Mouse (Mus musculus) kidney, postnatal 36 days (tissue): ENCODE measurements at regions not wholly inside any gene's neighbourhood (a gene's known extent, or its start where the extent isn't known, plus 50 kb on each side); places are given as distances from the start of the nearest gene placed in this dataset.

ENCODE experiments used
- DNase-seq, 2 experiments: peaks; one replicate each; pipeline ENCODE4 v3.0.0; 2021 to 2022; ENCODE audit warnings: mixed read lengths in 2 of 2

DNA sequence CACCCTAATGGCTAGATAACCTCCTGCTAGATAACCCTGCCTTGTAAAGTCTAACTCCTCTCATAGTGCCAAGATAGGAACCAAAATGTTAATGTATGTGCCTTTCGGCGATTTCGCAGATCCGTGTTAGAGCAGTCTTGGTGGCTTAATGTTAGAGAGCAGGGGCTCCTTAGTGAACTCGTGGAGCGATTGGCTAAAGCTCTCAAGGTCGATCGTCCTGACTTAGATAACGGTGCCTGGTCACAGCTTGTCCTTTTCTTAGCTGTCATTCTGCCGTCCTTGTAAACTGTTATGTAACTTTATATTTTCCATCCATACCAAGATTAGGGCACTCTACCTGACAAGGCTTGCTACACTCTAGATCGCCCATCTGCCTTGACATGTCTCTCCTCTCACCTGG is 119.5 kb upstream of the Prox1 start:
- no peak for DNase-seq

DNA sequence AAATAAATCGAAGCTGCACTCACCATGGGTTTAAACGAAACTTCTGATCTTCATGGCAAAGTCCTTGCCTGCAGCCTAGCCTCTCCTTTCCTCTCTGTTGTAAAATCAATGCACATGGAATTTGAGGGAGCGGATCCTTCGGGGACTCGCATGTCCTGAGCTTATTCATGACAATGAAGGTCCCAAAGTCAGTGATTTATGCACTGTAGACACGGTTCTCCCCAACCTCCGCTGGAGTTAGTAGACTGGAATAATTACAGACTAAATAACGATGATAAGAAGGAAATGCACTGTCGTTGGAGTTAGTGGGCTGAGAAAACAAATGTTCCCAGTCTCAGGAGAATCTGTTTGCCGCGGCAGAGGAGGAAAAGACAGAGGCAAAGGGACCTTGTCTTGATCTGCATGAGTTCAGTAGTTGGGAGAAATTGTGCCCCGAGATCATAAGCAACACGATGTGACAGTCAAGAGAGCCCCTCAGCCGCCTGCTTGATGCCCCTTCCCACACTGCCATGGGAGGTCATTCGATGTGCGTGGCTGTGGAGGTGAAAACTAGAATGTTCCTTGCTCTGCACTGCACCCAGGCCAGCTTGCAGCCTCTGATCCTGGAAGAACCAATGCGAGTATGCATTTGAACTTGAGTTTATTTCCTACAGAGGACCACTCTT is 116.1 kb upstream of the Prox1 start:
- no peak for DNase-seq

DNA sequence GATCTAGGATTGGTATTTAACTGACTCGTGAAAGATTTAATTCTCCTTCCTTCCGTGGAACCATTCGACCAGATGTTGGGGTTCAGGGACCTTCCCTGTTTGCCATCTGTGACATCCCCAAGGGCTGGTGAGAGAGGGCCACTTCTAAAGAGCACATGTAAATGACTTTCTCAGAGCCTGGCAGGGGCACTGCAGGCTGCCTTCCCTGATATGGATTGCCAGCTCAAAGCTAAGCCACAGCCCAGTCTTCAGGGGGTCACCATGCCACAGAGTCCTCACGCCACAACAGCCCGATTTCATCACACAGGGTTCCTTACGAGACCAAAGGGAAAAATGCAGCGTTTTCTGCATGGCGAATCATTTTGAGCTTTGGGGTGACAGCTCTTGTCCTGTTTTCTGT is 115.1 kb upstream of the Prox1 start:
- no peak for DNase-seq

DNA sequence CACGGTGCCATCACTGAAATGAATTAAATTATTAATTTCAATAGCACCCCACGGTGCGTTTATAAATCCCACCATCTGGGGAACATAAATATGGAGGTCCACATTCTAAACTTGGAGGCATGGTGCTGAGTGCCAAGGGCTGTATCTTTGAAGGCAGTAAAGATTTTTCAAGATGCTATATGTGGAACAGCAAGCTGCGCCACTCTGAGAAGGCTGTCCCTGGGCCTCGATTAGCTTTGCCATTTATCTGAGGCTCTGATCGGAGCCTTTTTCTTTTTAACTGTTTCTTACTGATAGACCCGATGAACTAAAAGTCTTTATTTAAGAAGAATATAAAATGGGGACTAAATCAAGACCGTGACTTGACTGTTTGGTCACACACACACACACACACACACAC is 114.5 kb upstream of the Prox1 start:
- DNase-seq = no peak

DNA sequence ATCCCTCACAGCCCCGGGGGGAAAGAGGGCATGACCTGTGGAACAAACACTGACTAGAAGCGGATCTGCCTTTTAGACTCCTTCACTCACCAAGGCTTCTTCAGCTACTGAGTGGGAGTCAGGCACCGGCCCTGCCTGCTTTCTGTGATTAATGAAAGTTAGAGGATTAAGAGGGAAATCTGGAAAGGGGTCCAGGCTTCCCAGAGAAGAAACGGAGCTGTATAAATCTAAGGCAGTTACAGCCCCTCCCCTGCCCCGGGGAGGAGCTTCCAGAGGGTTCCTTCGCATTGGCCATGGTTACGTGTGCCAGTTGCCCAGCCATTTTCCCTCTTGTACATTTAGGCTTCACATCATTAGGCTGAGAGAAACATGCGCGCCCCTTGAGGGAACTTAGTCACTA is 113.6 kb upstream of the Prox1 start:
- no peak for DNase-seq

DNA sequence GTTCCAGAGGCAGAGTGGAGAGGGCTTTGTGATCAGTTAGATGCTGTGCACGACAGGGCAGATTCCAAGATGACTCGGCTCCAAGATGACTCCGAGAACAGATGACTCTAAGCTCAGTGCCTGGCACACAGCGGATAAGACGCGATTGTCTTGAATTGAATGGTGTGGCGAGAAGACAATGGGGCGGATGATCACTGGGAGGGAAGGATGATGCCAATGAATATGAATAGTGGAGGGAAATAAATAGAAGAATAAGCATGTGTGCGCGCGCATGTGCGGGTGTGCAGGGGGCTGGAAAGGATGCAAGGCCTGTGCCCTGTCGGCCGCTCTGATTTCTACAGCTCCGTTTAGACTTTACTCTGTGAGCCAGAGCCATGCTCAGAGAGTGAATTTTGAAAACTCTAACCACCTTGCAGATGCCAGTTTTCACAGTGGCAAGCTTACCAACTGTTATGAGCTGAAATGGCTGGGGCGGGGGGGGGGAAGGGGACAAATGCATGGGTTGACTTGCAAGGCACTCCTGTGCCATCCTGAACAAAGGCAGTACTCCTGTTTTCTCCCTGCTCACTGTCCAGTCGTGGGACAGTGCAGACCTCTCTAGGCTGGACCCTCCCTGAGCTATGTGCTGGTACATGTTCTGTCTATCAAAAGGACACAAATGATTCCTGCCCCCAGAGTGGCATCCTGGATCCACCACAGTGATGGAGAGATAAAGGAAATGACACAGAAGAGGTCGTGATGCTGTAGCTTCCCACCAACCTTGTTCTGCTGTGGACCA is 109.8 kb upstream of the Prox1 start:
- no peak for DNase-seq

DNA sequence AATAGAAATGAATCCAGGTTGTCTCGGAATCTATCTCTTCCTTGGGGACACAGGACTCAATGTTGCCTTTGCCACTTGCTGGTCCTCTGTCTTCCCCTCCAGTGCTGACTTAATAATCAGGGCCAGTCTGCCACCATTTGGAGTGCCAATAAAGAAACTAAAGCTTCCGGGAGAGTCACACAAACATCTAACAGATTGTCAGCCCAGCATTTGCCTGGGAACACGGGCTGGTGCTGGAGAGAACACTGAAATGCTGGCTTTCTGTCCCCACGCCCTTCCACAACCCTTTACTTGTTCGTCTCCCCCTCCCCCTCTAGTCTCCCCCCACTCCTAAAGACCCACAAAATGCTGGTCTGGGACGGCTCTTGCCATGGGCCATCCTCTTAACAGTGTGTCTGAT is 104.4 kb upstream of the Prox1 start:
- DNase-seq = no peak

DNA sequence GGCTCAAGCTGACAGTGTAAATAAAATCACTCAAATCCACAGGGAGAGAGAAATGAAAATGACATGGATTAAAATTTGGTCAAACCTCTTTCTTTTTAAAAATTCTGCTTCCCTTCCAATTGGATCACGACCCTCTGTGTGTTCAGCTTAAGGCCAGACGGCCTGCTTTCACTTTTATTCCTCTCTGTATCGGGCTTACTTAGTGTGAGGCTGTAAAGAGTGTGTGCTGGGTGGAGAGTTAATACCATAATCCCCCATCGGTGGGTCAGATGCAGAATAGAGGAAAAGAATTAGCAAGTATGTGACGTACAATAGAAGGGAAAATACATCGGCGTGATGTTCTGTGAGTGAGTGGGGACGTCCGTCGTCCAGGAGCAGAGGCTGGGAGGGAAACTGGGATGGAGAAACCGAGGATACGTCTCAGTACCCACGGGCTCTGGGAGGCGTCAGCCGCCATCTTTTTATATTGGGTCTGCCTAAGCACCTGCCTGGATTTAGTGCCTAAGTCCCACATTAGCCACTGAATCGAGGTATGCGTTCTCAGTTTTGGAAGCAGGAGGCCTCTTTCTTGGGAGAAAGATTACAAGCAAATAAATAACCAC is 100.4 kb upstream of the Prox1 start:
- DNase-seq = no peak

DNA sequence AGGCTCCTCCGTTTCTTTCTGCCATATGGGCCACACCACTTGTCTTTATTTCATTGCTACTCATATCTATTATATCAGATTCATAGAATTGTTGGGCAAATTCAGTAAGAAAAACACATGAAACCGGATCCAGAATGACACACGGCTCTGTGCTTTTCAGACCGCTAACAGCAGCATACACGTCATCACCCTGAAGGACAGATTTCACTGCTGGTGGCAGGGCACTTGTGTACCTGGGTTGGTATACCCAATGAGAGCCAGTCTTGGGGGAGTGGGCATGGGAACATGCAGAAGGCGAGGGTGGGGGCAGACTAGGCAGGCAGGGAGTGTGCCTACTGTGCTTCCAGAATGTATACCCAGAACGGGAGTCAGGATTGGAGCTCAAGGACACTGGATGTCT is 98.7 kb upstream of the Prox1 start:
- DNase-seq = no peak

DNA sequence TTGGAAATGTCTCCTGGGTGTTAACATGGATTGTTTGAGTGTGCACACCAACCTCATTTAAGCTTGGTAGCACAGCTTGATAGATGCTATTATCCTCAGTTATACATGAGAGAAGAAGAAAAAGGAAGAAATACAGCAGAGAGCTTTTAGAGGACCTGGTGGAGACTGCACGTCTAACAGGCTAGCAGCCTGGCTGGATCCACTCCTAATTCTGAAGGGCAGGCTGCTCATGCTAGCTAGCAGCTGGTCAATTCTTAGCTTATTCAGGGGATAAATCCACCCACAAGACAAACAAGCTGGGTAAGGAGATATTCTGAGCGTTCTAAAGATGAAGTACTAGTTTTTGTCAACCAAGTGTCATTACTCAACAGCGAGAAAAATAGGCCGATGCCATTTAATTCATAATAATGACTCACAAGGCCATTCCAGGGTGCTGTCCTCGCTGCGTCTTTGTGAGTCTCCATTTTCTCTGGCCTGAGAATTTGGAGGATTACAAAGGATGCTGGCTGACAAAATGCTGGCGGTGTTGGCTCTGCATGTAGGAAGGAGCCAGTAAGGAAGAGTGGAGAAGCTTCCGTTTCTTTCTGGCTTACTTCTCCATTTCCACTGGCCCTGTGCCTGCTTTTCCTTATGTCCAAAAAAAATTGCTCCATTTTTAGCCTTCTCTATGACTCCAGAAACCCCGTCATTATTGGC is 94.7 kb upstream of the Prox1 start:
- no peak for DNase-seq

DNA sequence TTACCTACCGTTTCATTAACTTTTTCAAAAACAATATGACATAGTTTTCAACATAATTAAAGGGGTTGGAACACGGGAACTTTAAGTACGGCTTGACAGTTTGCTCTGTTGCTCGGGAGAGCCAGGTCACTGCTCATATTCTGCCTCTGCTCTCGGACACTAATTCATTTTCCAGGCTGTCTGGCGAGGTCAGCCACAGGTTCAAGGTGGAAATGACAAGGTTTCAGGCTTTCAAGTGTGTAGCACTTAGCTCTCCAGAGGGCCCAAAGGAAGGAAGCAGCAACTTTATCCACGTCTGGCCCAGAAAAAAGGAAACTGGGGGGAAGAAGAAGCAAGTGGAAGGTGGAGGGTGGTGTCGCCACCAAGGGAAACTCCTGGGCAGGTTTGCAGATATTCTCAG is 94.0 kb upstream of the Prox1 start:
- peak in 1 of 2 experiments; percentile 4 for DNase-seq

DNA sequence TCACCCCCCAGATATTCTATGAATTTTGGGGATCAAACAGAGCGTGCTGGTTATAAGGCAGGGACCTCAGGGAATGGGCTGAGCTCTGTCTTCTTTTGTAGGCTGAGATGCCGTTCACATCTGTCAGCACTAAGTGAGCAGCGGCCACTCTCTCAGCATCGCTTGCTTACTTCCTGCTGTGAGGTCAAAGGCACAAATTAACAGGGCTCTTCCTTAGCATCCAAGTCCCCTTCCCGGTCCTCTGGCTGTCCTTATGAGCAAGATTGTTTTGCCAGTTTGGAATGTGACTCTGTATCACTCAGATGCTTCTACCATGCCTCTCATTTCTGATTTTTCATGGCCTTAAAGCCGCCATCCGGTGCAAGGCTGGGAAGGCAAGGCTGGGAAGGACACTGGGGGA is 93.1 kb upstream of the Prox1 start:
- DNase-seq = no peak

DNA sequence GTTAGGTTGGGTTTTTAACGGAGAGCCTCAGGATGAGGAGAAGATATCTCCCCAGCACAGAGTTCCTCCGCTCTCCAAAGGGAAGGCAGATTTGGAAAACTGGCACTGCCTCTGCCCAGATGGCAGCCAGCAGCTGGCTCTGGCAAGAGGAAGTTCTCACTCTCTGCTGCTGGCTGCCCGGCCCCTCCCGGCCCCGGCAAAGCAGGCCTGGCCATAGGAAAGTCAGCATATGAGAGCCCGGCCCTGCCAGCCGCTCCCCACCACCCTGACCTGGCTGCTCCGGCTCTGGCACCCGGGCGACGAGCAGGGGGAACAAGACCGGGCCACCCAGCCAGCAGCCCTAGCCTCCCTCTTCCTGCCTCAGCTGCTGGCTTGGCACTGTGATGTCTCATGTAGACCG is 89.1 kb upstream of the Prox1 start:
- no peak for DNase-seq

DNA sequence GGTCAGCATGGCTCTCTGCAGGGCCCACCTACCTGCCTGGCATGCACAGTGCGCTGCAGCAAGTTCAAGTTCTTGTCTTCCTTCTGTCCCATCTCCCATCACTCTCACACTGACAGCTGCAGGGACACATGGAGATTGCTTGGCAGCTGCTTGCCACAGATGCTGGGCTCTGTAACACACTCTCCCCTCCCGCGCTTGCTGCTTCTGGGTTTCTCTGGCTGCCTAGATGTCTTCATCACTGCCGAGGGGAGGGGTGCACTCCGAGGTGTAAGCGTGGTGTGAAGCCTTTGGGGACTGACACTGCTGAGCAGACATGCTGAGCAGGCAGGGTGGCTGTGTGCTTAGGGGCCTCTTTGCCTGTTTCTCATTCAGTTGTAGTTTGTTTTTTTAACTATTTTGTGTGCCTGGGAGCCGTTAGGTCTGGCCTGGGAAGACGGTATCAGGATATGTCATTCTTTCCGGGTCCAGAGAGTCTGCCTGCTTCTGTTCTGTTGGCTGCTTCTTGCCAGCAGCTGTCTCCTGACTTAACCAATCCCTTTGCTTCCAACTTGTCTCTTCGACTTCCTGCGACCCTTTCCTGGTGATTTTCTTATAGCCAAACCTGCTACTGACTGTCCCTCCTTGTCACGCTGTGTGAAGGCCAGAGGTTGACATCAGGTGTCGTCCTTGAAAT is 80.2 kb upstream of the Prox1 start:
- no peak for DNase-seq

DNA sequence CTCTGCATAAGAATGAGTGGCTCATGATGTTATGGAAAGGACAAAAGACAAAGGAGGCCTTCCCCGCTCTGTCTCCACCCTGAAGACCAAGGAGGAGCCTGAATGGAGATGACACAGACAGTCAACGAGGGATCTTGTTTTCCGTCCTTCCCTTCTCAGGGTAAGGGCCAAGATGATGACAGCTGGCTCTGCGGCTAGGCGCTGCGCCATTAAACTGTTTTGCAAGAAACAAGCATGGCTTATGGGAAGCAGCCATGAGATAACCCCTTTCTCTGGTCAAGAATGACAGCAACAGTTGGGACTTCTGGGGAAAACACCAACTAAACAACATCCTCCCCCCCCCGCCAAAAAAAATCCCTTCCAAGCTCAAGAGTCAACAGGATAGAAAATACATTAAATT is 72.0 kb upstream of the Prox1 start:
- DNase-seq = no peak

DNA sequence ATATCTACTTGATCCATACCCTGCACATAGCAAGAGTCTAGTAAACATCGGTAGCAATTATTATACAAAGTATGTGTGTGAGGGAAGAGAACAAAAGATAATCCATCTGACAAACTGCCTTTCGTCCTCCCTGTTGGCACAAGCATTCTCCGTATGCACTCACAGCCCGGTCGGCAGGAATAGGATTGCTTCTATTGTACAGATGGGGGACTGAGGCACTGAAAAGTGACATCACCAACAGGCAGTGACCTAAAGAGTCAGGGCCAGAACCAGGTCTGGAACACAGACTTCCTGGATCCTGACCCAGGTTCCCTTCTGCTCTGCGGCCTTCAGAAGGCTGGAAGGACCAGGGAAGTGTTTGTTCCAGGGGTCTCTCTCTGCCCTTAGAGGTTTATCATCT is 69.3 kb upstream of the Prox1 start:
- DNase-seq = no peak

DNA sequence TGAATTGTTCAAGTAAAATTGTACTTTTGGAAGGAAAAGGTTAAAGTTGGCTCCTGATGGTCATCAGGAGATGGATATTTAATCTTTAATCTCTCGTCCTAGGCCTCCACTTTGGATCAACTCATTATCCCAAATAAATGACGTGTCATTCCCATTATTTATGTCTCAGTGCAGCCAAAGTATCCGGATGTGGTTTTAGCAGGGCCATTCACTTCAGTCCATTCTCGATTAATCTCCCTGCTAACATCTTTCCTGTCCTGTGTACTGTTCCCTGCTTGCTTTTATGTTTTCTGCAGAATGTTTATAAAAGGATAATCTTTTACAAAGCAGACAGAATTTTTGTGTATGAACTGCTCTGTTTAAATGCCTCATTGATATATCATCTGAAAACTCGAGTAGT is 60.4 kb upstream of the Prox1 start:
- no peak for DNase-seq

DNA sequence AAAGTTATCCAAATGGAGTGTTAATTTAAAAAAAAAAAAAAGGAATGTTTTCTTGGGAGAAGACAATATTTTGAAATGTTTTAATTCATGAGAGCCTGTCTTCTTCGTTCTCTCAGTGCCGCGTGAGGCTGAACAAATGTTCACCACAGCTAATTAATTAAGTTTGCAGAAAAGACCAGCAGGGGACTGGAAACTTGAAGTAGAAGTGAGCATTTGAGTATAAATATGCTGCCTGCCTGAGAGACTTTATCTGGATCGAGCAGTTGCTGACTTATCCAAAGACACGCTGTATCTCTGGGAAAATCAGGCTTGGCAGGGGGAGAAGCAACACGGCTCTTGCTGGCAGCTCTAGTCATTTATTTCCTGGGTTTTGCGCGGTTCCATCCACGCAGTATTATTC is 49.9 kb upstream of the Prox1 start:
- no peak for DNase-seq
